Mouse (Mus musculus) bone marrow, adult 2 months (tissue): Measurements from ENCODE around the gene Pdia2.

Source experiments
- CTCF ChIP-seq: fragments of 200-500 bp; IDR thresholded peaks from 2 replicates; pipeline ENCODE4 v1.5.1; 2011; ENCODE audit warnings: low read length, control low read depth; ENCODE audit not compliant: control insufficient read depth, insufficient read depth
- POLR2A ChIP-seq: fragments of 200-500 bp; IDR thresholded peaks from 2 replicates; pipeline ENCODE4 v1.6.1; 2011; ENCODE audit warnings: low read depth, mild to moderate bottlenecking, control low read depth, low read length, borderline replicate concordance; ENCODE audit not compliant: control insufficient read depth

DNA sequence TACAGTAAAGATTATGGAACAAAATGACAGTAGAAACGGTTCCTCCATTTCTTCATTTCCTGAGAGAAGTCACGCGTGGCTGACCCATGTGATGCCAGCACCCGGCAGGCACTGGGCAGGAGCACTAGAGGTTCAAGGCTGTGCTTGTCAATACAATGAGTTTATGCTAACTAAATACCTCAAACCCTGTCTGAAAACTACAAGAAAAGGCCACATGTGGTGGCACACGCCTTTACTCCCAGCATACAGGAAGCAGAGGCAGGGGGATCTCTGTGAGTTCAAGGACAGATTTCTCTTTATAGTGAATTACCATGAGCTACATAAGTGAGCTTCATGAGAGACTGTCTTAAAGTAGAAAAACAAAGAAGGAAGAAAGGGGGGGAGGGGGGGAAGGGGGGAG, 32.3 kb upstream of the Pdia2 start:
- TF ChIP-seq POLR2A (no peak), CTCF (no peak)
